Mouse (Mus musculus) megakaryocyte, adult 5-6 weeks (primary cell): Measurements from ENCODE around the gene Pfkfb2. TPM values are rescaled to one million over a fixed set of nuclear protein-coding genes. Genes with fewer than 3 reads are reported as not detected.

Experiments used
- ATAC-seq: 2 replicates; pipeline ENCODE4 v1.8.0; 2016; ENCODE audit warnings: mild to moderate bottlenecking, inconsistent platforms; ENCODE audit not compliant: poor library complexity, severe bottlenecking
- total RNA-seq, 2 experiments: library from RNA; stranded (forward) in 1 of 2; stranded (reverse) in 1 of 2; fragments of 153-499, 151-499 nt in 1 of 2; fragments of 221-1000, 200-1000 nt in 1 of 2; gene quantifications; 2 replicates each; pipeline versions ENCODE4 v1.2.3 to v1.2.4; 2015 to 2017

Gene Pfkfb2
- total RNA-seq, 2 experiments from 2014 or later, result 4.4 to 7.2 TPM

- no peak for ATAC-seq
Measured at GRCm38 (mm10) chr1:130738551-130739106, 9.6 kb upstream of the Pfkfb2 start.

GRCm38 (mm10) chr1:130737916-130738315, 8.9 kb upstream of the Pfkfb2 start:
- ATAC-seq, result no peak

DNA sequence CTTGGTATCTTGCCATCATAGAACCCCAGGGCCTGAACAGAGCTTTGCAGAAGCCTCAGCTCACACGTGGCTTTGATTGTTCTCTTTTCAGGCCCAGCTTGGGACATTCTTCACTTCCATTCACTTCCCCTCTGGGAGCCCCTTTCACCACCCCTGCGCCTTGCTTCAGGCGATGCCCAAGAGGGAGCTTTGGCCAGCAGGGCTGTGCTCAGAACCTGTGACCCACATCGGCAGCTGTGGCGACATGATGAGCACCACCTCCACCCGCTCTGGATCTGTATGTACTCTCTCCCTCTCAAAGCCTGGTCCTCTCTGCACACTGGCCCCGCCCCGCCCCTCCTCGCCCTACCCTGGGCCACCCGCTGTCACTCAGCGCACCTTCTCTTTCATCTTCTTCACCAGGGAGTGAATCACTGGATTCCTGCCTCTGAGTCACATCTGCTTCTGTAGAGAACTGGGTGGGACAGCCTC, 8.4 kb upstream of the Pfkfb2 start:
- no peak for ATAC-seq

DNA sequence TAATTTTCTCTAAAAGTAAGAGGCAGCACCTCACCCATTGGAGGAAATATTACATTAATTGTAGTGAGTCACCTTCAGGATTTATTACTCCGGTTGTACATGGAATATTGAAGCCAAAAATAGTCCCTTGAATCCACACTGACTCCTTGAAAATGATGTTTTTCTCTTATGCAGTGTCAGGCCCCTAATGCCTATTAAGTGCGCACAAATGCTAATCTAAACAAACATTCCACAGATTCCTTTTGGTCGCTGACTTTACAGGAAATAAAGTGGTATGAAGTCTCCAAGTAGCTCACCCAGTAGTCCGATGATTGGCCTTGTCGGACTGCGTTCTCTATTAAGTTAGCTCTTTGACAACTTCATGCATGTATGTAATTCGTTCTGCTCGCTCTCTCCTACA, 5.8 kb upstream of the Pfkfb2 start:
- ATAC-seq, result no peak

- ATAC-seq, result no peak
Measured at GRCm38 (mm10) chr1:130734452-130734851, 5.4 kb upstream of the Pfkfb2 start.

GRCm38 (mm10) chr1:130733671-130734070, 4.6 kb upstream of the Pfkfb2 start:
- no peak for ATAC-seq

- no peak for ATAC-seq
Measured at GRCm38 (mm10) chr1:130732706-130733658, 3.9 kb upstream of the Pfkfb2 start.

GRCm38 (mm10) chr1:130731741-130732337, 2.8 kb upstream of the Pfkfb2 start, which contains the start of gene AA986860:
AA986860 (plus strand) TSS chr1:130731976.
- no peak for ATAC-seq

GRCm38 (mm10) chr1:130728708-130729107, 345 bp downstream of the Pfkfb2 start:
- no peak for ATAC-seq

- ATAC-seq, result no peak
Measured at GRCm38 (mm10) chr1:130728070-130728469, 983 bp downstream of the Pfkfb2 start.

DNA sequence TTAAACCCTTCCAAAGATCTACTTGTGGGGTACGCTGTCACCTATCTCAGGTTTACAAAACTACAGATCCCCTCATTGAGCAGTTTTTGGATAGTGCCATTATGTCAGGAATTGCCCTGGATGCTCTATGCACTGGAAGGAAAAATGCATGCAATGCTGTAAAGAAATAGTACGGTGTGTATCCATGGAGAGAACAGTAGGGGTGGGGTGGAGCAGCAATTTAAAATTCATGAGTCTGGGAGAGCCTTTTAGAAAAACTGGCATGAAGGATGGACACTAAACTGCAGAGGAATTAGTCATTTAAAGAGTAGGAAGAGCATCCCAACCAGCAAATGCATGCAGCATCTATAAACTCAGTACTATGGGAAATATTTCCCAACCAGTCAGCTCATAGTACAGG, 2.7 kb downstream of the Pfkfb2 start:
- no peak for ATAC-seq

DNA sequence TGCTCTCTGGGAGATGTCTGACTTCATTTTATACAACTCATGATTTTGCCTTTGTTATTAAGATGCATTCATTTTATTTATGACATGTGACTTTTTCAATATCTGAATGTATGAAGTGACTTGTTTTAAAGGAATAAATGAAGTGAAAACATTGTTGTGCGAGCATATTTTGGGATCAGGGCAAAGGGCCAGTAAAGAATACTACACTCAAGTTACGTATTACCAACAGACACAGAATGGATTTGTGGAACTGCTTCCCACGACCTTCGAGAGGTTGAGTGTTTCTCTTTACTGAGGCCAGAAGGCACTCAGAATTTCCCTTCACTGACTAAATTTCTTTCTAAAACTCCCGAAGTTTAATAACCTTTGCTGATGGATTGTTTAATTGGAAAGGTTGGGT, 4.8 kb downstream of the Pfkfb2 start:
- ATAC-seq, result no peak

DNA sequence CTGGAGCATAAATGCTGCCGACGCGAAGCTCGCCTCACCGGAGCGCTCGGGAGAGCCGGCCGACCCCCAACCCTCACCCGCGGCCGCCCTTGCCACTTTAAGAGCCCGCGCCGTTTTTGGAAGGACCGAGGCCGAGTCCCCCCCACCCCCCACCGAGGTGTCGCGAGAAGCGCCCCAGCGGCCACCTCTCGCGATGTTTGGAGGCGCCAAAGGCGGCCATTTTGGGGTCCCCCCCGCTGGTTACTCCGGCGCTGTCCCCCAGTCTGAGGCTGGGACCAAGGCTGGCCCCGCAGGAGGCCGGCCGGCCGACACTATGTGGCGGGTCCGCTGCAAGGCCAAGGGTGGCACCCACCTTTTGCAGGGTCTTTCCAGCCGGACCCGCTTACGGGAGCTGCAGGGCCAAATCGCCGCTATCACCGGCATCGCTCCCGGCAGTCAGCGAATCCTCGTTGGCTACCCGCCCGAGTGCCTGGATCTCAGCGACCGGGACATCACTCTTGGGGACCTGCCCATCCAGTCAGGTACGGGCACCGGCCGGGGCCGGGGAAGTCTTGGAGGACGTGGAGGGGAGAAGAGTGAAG, 11.7 kb downstream of the Pfkfb2 start, which contains the start of gene Yod1:
Gene Yod1, plus strand, starts transcription at position 37 of the 581 bp plus-strand sequence.
- ATAC-seq, result peak; percentile 66

DNA sequence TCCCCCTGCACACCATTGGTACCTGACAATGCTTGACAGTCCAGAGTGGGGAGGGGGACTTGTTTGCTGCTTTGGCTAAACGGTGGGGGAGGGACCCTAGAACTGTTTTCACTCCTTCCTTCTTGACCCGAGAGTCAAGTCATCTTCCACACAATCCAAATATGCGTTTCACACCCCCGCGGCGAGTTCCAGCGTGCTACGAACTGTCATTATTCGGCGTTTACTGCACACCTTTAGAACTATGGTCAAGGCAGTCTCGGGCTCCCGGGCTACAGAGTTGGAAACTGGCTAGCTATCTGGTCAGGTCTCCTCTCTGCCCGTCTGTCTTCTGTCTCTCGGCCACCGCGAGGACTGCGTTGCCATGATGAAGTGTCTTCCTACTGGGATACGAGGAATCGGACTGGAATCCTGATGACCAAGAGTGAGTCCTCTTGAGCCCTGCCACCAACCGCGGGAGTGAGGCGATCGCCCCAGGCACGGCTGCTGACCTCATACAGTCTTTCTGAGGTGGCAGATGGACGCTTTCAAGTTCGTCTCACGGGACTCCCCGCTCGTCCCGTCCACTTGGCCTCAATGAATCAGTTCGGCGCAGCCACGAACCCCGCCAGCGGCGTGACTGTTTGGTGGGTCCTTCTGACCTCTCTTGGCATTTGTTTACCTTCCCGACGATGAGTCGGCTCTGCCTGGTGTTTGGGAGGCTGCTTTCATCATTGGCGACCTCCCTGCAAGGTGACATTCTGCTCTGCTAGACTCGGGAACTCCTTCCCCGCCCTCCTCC, 12.4 kb downstream of the Pfkfb2 start:
- peak; percentile 26 for ATAC-seq

DNA sequence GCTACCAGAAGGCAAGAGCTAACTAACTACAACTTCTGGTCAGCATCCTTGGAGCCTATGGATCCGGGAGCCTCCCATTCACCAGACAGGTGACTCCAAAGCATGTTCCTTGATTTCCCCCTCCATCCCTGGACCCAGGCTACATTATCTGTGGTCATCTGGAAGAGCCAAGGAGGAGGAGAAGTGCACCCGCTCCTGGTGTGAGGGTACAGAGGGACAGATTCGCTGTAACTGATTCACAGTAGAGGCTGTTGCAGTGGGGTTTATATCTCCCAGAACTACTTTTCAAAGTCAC, 12.9 kb downstream of the Pfkfb2 start:
- ATAC-seq, result peak; percentile 1; the same call in 1 of the 2 replicates

GRCm38 (mm10) chr1:130715561-130716217, 13.4 kb downstream of the Pfkfb2 start, which contains the start of gene Gm29427:
Gm29427 (minus strand) TSS chr1:130715799.
- peak; percentile 69 for ATAC-seq

GRCm38 (mm10) chr1:130714046-130714445, 15.0 kb downstream of the Pfkfb2 start:
- ATAC-seq, result no peak

DNA sequence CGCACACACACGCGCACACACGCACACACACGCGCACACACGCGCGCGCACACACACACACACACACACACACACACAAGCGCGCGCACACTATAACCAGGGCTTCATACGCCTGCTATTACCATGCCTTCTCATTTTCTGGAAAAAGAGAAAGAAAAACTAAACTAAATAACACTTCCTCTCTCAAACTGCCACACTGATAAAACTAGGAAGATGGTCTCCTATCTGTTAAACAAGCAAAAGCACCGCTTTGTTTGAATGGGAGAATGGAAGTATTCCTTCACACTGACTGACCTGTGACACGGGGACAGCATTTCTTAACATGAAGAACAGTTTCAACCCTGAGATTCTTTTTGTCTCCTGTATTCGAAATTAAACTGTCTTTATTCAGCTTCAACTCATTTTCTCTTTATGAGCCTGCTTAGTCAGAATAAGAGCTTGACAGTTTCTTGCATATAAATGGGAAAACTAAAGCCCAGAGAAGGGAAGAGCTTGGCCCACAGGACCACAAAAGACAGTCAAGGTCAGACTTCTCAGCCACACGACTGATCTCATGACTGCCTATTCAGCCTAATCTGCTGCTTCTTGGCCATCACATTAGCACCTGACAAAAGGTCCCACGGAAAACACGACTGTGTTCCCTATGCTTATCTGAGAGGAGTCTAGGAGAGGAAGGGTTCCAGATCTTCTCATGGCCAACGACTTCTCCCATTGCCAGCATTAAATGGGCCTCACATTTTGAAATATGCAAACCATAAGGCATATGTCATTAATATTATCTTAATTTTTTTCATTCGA, 18.6 kb downstream of the Pfkfb2 start:
- ATAC-seq, result no peak

- no peak for ATAC-seq
Measured at GRCm38 (mm10) chr1:130703613-130704012, 25.4 kb downstream of the Pfkfb2 start.
